In the genomic region with DNA sequence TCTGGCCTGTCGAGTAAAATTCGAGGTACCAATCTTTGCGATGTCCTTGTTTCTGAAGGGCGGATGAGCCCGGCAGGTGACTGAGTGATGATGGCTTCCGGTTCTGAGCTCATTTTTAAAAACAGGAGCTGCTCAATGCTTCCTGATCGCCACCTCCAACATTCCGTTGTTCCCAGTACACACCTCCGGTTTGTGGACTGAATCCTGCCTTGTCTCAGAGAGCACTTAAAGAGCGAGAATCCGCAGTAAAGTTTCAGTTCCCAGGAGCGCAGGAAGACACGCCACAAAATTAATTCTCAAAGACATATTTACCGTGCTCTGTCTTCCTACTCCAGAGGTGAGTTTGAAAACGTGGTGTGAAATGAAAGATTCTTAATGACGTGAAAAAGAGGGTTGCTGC, we compare ENCODE assay signal across 24 mouse cellular contexts.
DNase-seq lines count a peak whose midpoint lies in the region; ATAC-seq and TF ChIP-seq lines count a peak whose summit lies in the region.
"Had no signal": no experiment of that assay in that cellular context is flagged by ENCODE, and none has a peak within 500 bp of the region (broad histone marks: within the 10 kb centered on the region; RNA-seq: fewer than 3 reads in every experiment).

No protein-coding gene starts in this region.

- WGBS in lung, postnatal 0 days = 41% methylated on average over 16 of the region's 16 CpGs
- WGBS in limb, embryonic 15.5 days = 66% methylated on average over 16 of the region's 16 CpGs
- WGBS in forebrain, embryonic 16.5 days = 86% methylated on average over 16 of the region's 16 CpGs
- 75% methylated on average over 16 of the region's 16 CpGs for WGBS in heart, embryonic 11.5 days (ENCODE audit: insufficient replicate concordance)

- ATAC-seq in lung, postnatal 0 days = no peak
- ATAC-seq in limb, embryonic 15.5 days (ENCODE audit: insufficient number of reproducible peaks, low FRiP score, low TSS enrichment, low read depth) = no peak
- no peak for ATAC-seq in forebrain, embryonic 16.5 days
- ATAC-seq in heart, embryonic 11.5 days (replicated peaks; ENCODE audit: insufficient number of reproducible peaks, low FRiP score, low TSS enrichment) = no peak
- ATAC-seq: hindbrain, embryonic 16.5 days had no signal

- H3K9me3 ChIP-seq in lung, postnatal 0 days (ENCODE audit: low read length) = no peaks in the 10 kb centered on the region
- H3K9me3 ChIP-seq in limb, embryonic 15.5 days = no peaks in the 10 kb centered on the region
- no peaks in the 10 kb centered on the region for H3K9me3 ChIP-seq in forebrain, embryonic 16.5 days (ENCODE audit: control insufficient read depth, low read length)
- no peaks in the 10 kb centered on the region for H3K9me3 ChIP-seq in heart, embryonic 11.5 days (replicated peaks; ENCODE audit: control insufficient read depth, low read length)
- H3K9me3 ChIP-seq: embryonic facial prominence, embryonic 13.5 days; forebrain, embryonic 12.5 days; hindbrain, embryonic 10.5 days; midbrain, embryonic 12.5 days; neural tube, embryonic 12.5 days had no signal

- no peaks in the 10 kb centered on the region for H3K4me1 ChIP-seq in lung, postnatal 0 days (ENCODE audit: insufficient read depth, low read depth, low read length)
- no peaks in the 10 kb centered on the region; the same call in 1 of the 2 replicates for H3K4me1 ChIP-seq in limb, embryonic 15.5 days
- H3K4me1 ChIP-seq in forebrain, embryonic 16.5 days (replicated peaks; ENCODE audit: control insufficient read depth, insufficient read depth, low read length) = no peaks in the 10 kb centered on the region
- H3K4me1 ChIP-seq in heart, embryonic 11.5 days (ENCODE audit: control insufficient read depth, insufficient read depth, low read length) = no peaks in the 10 kb centered on the region
- H3K4me1 ChIP-seq: forebrain, embryonic 12.5 days; hindbrain, embryonic 10.5 days; midbrain, embryonic 12.5 days; neural tube, embryonic 12.5 days had no signal

- TF ChIP-seq EP300 in lung, postnatal 0 days (IDR thresholded peaks at IDR 0.05) = no peak

- no peak for TF ChIP-seq CTCF in gastrocnemius, adult 2 months (IDR thresholded peaks at IDR 0.05)
- no peak for TF ChIP-seq CTCF in lung, postnatal 0 days (IDR thresholded peaks at IDR 0.05)

- H3K27ac ChIP-seq in gastrocnemius, adult 2 months = no peak overlapping the region
- no peak overlapping the region for H3K27ac ChIP-seq in lung, postnatal 0 days (ENCODE audit: low read length)
- no peak overlapping the region for H3K27ac ChIP-seq in limb, embryonic 15.5 days
- H3K27ac ChIP-seq in forebrain, embryonic 16.5 days (ENCODE audit: low read length) = no peak overlapping the region
- H3K27ac ChIP-seq in heart, embryonic 11.5 days (ENCODE audit: low read depth, low read length) = no peak overlapping the region
- H3K27ac ChIP-seq: embryonic facial prominence, embryonic 13.5 days; forebrain, embryonic 12.5 days; hindbrain, embryonic 10.5 days; midbrain, embryonic 12.5 days; neural tube, embryonic 12.5 days had no signal

- no peaks in the 10 kb centered on the region for H3K27me3 ChIP-seq in lung, postnatal 0 days (replicated peaks; ENCODE audit: insufficient read depth, low read length)
- no peaks in the 10 kb centered on the region for H3K27me3 ChIP-seq in limb, embryonic 15.5 days
- no peaks in the 10 kb centered on the region for H3K27me3 ChIP-seq in forebrain, embryonic 16.5 days (replicated peaks; ENCODE audit: control insufficient read depth, insufficient read depth, low read length)
- no peaks in the 10 kb centered on the region for H3K27me3 ChIP-seq in heart, embryonic 11.5 days (ENCODE audit: control insufficient read depth, insufficient read depth, low read length)
- H3K27me3 ChIP-seq: embryonic facial prominence, embryonic 13.5 days; forebrain, embryonic 12.5 days; midbrain, embryonic 12.5 days; neural tube, embryonic 12.5 days had no signal

- DNase-seq in gastrocnemius, adult 2 months = no peak
- DNase-seq in gastrocnemius, adult 18-20 months (ENCODE audit: low spot score) = no peak
- no peak for DNase-seq in lung, postnatal 0 days (ENCODE audit: low spot score)
- DNase-seq in lung, postnatal 10 days = no peak
- DNase-seq: adrenal gland, postnatal 14 days; cerebellum, adult 8-10 months; cerebellum, postnatal 36 days; embryo, embryonic 11 days; heart, postnatal 10 days; kidney, adult 18-20 months; kidney, postnatal 4 days; liver; right cerebral cortex, adult 18-20 months; right cerebral cortex, postnatal 4 days had no signal

- no peak overlapping the region for H3K9ac ChIP-seq in lung, postnatal 0 days (replicated peaks; ENCODE audit: low read depth)
- no peak overlapping the region for H3K9ac ChIP-seq in limb, embryonic 15.5 days
- no peak overlapping the region for H3K9ac ChIP-seq in forebrain, embryonic 16.5 days (replicated peaks; ENCODE audit: low read depth, low read length)
- no peak overlapping the region for H3K9ac ChIP-seq in heart, embryonic 11.5 days (ENCODE audit: low read depth, low read length)
- H3K9ac ChIP-seq: embryonic facial prominence, embryonic 13.5 days; forebrain, embryonic 12.5 days; midbrain, embryonic 12.5 days; neural tube, embryonic 12.5 days had no signal

- H3K4me3 ChIP-seq in gastrocnemius, adult 2 months = peak overlapping the region; percentile 21; the same call in 1 of the 2 replicates
- no peak overlapping the region; the same call in 1 of the 2 replicates for H3K4me3 ChIP-seq in lung, postnatal 0 days (ENCODE audit: low read depth, low read length)
- H3K4me3 ChIP-seq in limb, embryonic 15.5 days = no peak overlapping the region
- no peak overlapping the region for H3K4me3 ChIP-seq in forebrain, embryonic 16.5 days (replicated peaks; ENCODE audit: low read length)
- no peak overlapping the region for H3K4me3 ChIP-seq in heart, embryonic 11.5 days (ENCODE audit: low read depth, low read length)
- H3K4me3 ChIP-seq: embryonic facial prominence, embryonic 13.5 days; erythroblast, embryonic 14.5 days; forebrain, embryonic 12.5 days; hindbrain, embryonic 10.5 days; midbrain, embryonic 12.5 days; neural tube, embryonic 12.5 days had no signal

- H3K4me2 ChIP-seq in lung, postnatal 0 days (replicated peaks; ENCODE audit: low read depth, low read length) = peak overlapping the region; percentile 20
- H3K4me2 ChIP-seq in limb, embryonic 15.5 days = peak overlapping the region; percentile 3; the same call in 1 of the 2 replicates
- H3K4me2 ChIP-seq in forebrain, embryonic 16.5 days (ENCODE audit: low read length) = no peak overlapping the region
- H3K4me2 ChIP-seq in heart, embryonic 11.5 days = no peak overlapping the region
- H3K4me2 ChIP-seq: embryonic facial prominence, embryonic 13.5 days; forebrain, embryonic 12.5 days; midbrain, embryonic 12.5 days; neural tube, embryonic 12.5 days had no signal

- intact Hi-C loops in gastrocnemius, adult 2 months (cut with DNase I) = no loop called here

- H3K36me3 ChIP-seq in lung, postnatal 0 days (ENCODE audit: insufficient read depth, low read length) = no peaks in the 10 kb centered on the region
- H3K36me3 ChIP-seq in limb, embryonic 15.5 days = no peaks in the 10 kb centered on the region
- no peaks in the 10 kb centered on the region for H3K36me3 ChIP-seq in forebrain, embryonic 16.5 days (ENCODE audit: control insufficient read depth, insufficient read depth)
- H3K36me3 ChIP-seq in heart, embryonic 11.5 days (ENCODE audit: control insufficient read depth, insufficient read depth, low read length) = no peaks in the 10 kb centered on the region
- H3K36me3 ChIP-seq: embryonic facial prominence, embryonic 13.5 days; forebrain, embryonic 12.5 days; hindbrain, embryonic 10.5 days; midbrain, embryonic 12.5 days; neural tube, embryonic 12.5 days had no signal

Comparison
In these comparisons a context has a peak if more than half of its experiments do, and no peak if none do; other contexts are left out.
1. H3K4me2 ChIP-seq: peak in lung, postnatal 0 days (single experiment) and limb, embryonic 15.5 days (single experiment); none in forebrain, embryonic 16.5 days (single experiment) and heart, embryonic 11.5 days (single experiment).